Mouse (Mus musculus): ENCODE measurements around the gene Klhl32.

GRCm38 (mm10) chr4:24621422-24622187 is 229.3 kb downstream of the Klhl32 start:
- TF ChIP-seq CTCF (IDR thresholded peaks at IDR 0.05 in 2 of 3, conservative IDR thresholded peaks at IDR 0.05 in 1 of 3; ENCODE audit: control insufficient read depth in 1 of 3, insufficient read depth in 1 of 3, low read depth in 2 of 3, low read length in 3 of 3, poor library complexity in 1 of 3, severe bottlenecking in 1 of 3), result no peak
- no peak for TF ChIP-seq EP300 (IDR thresholded peaks at IDR 0.05; ENCODE audit: low read depth in 1 of 2, low read length in 2 of 2)
- TF ChIP-seq USF1 (IDR thresholded peaks at IDR 0.05; ENCODE audit: low read depth, low read length), result no peak
